Mouse (Mus musculus): Measurements from ENCODE around the gene Tmem116. TPM values are rescaled to one million over a fixed set of nuclear protein-coding genes. Genes with fewer than 3 reads are reported as not detected.

The Tmem116 gene
- polyA plus RNA-seq, 1 experiment: 0.70 TPM

DNA sequence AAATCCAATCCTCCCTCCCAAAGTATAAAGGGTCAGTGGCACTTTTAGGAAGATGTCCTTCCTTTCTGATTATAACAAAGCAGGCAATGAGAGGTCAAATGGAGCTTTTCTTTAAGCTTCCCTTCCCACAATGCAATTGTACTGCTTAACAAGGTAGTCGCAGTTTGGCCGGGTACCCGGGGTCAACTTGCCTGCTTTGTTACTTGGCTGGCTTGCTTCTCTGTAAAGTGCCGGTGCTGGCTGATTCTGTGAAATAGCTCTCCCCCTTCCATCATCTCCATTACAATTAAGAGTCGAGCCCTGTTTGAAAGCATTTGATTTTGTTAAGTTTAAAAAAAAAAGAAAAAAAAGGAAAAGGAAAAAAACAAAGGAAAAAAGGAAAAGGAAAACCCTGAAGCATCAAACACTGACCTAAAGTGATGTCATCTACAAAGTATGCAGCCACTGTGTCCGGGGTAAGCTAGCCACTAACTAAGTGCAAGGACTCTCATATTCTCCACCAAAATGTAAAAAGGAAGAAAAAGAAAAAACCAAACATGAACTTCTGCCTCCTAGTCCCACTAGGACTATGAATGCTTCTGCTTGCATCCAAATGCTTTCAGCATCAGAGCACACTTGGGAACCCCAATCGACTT, 85.3 kb downstream of the Tmem116 start:
- Histone ChIP-seq H3K27me3 (ENCODE audit: control insufficient read depth, insufficient read depth, low read length) (no peaks in the 10 kb centered on the region), H3K4me3 (ENCODE audit: low read depth, low read length) (no peak overlapping the region), H3K4me1 (ENCODE audit: control insufficient read depth, insufficient read depth, insufficient read length, low read length) (no peaks in the 10 kb centered on the region), H3K27ac (ENCODE audit: insufficient read depth, low read depth, low read length) (no peak overlapping the region), H3K36me3 (ENCODE audit: control insufficient read depth, insufficient read depth, low read length) (peaks cover 50% of the 10 kb centered on the region)
- TF ChIP-seq CTCF (IDR thresholded peaks at IDR 0.05; ENCODE audit: extremely low read depth, insufficient read length, insufficient replicate concordance, low read depth, low read length) (no peak), POLR2A (IDR thresholded peaks at IDR 0.05; ENCODE audit: low read depth, low read length) (no peak)
- 78% methylated on average over 7 of the region's 7 CpGs for WGBS

DNA sequence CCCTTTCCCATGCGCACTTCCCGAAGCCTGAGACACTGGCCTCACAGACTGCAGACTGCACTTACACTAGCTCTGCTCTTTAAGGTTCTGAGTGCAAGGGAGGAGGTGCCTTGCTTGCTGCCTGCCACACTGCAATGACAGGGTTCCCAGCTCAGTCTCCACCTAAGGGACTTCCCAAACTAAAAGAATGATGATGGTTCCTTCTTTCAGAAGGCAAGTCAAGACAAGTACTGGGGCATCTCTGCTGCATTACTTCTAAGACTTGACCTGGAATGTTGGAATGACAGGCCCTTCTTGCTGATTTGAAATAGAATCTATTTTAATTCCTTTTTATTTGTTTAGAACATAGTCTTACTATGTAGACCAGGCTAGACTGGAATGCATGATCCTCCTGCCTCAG, 85.9 kb downstream of the Tmem116 start:
- Histone ChIP-seq H3K4me1 (ENCODE audit: control insufficient read depth, insufficient read depth, insufficient read length, low read length) (no peaks in the 10 kb centered on the region), H3K27me3 (ENCODE audit: control insufficient read depth, insufficient read depth, low read length) (no peaks in the 10 kb centered on the region), H3K27ac (ENCODE audit: insufficient read depth, low read depth, low read length) (no peak overlapping the region), H3K36me3 (ENCODE audit: control insufficient read depth, insufficient read depth, low read length) (peaks cover 45% of the 10 kb centered on the region), H3K4me3 (ENCODE audit: low read depth, low read length) (no peak overlapping the region)
- TF ChIP-seq CTCF (IDR thresholded peaks at IDR 0.05; ENCODE audit: extremely low read depth, insufficient read length, insufficient replicate concordance, low read depth, low read length) (no peak), POLR2A (IDR thresholded peaks at IDR 0.05; ENCODE audit: low read depth, low read length) (no peak)
- WGBS: 89% methylated on average over 2 of the region's 2 CpGs

DNA sequence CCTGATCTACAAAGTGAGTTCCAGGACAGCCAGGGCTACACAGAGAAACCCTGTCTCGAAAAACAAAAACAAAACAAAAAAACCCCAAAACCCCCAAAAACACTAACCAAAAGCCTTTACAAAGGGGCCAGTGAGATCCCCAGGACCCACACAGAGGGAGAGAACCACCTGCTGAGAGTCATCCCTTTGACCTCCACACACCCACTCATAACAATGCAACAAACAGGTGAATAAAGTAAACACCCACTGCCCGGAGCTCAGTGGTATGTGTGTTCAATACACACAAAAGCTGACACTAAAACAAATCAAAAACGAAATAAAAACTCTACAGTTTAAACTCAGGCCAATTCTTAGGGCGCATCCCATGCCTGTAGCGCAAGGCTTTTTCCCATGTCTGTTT, 88.4 kb downstream of the Tmem116 start:
- no peak overlapping the region for H3K27ac ChIP-seq (ENCODE audit: insufficient read depth, low read depth, low read length)
- H3K27me3 ChIP-seq (ENCODE audit: control insufficient read depth, insufficient read depth, low read length): no peaks in the 10 kb centered on the region
- no peak for TF ChIP-seq POLR2A (IDR thresholded peaks at IDR 0.05; ENCODE audit: low read depth, low read length)
- no peak for TF ChIP-seq CTCF (IDR thresholded peaks at IDR 0.05; ENCODE audit: extremely low read depth, insufficient read length, insufficient replicate concordance, low read depth, low read length)
- whole genome bisulfite sequencing: 83% methylated on average over 5 of the region's 5 CpGs
- no peak overlapping the region for H3K4me3 ChIP-seq (ENCODE audit: low read depth, low read length)
- peaks cover 25% of the 10 kb centered on the region for H3K36me3 ChIP-seq (ENCODE audit: control insufficient read depth, insufficient read depth, low read length)
- peaks cover 3% of the 10 kb centered on the region; the same call in 1 of the 2 replicates for H3K4me1 ChIP-seq (ENCODE audit: control insufficient read depth, insufficient read depth, insufficient read length, low read length)

DNA sequence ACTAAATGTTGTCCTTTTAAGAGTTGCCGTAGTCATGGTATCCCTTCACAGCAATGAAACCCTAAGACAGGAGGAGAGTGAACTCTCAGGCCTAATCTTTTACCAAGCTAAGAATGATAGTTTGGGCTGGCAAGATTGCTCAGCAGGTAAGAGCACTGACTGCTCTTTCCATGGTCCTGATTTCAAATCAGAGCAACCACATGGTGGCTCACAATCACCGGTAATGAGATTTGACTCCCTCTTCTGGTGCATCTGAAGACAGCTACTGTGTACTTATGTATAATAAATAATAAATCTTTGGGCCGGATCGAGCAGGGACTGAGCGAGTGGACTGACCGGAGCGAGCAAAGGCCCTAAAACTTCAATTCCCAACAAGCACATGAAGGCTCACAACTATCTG, 89.5 kb downstream of the Tmem116 start:
- H3K36me3 ChIP-seq (ENCODE audit: control insufficient read depth, insufficient read depth, low read length): peaks cover 14% of the 10 kb centered on the region
- no peaks in the 10 kb centered on the region; the same call in 1 of the 2 replicates for H3K27me3 ChIP-seq (ENCODE audit: control insufficient read depth, insufficient read depth, low read length)
- WGBS: 63% methylated on average over 7 of the region's 7 CpGs
- no peak overlapping the region for H3K4me3 ChIP-seq (ENCODE audit: low read depth, low read length)
- H3K4me1 ChIP-seq (ENCODE audit: control insufficient read depth, insufficient read depth, insufficient read length, low read length): peaks cover 3% of the 10 kb centered on the region; the same call in 1 of the 2 replicates
- no peak for TF ChIP-seq CTCF (IDR thresholded peaks at IDR 0.05; ENCODE audit: extremely low read depth, insufficient read length, insufficient replicate concordance, low read depth, low read length)
- no peak for TF ChIP-seq POLR2A (IDR thresholded peaks at IDR 0.05; ENCODE audit: low read depth, low read length)
- no peak overlapping the region for H3K27ac ChIP-seq (ENCODE audit: insufficient read depth, low read depth, low read length)

DNA sequence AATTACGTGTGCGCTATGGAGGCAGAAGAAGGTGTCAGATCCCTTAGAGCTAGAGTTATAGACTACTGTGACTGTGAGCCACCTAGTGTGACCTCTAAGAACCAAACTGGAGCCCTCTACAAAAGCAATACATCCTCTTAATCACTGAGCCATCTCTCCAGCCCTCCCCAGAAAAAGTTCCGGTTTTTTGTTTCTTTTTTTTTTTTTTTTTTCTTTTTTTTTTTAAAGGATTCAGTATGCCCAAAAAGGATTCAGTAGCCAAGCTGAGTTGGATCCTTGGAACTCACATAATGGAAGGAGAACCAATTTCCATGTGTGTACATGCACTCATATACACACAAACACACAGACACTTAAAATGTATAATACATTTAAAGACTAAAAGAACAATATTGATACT, 91.7 kb downstream of the Tmem116 start:
- TF ChIP-seq CTCF (IDR thresholded peaks at IDR 0.05; ENCODE audit: extremely low read depth, insufficient read length, insufficient replicate concordance, low read depth, low read length) (no peak), POLR2A (IDR thresholded peaks at IDR 0.05; ENCODE audit: low read depth, low read length) (no peak)
- Histone ChIP-seq H3K4me3 (ENCODE audit: low read depth, low read length) (no peak overlapping the region), H3K27ac (ENCODE audit: insufficient read depth, low read depth, low read length) (no peak overlapping the region), H3K4me1 (ENCODE audit: control insufficient read depth, insufficient read depth, insufficient read length, low read length) (peaks cover 3% of the 10 kb centered on the region; the same call in 1 of the 2 replicates), H3K36me3 (ENCODE audit: control insufficient read depth, insufficient read depth, low read length) (peaks cover 10% of the 10 kb centered on the region), H3K27me3 (ENCODE audit: control insufficient read depth, insufficient read depth, low read length) (no peaks in the 10 kb centered on the region; the same call in 1 of the 2 replicates)
- WGBS: 79% methylated on average over 3 of the region's 3 CpGs

DNA sequence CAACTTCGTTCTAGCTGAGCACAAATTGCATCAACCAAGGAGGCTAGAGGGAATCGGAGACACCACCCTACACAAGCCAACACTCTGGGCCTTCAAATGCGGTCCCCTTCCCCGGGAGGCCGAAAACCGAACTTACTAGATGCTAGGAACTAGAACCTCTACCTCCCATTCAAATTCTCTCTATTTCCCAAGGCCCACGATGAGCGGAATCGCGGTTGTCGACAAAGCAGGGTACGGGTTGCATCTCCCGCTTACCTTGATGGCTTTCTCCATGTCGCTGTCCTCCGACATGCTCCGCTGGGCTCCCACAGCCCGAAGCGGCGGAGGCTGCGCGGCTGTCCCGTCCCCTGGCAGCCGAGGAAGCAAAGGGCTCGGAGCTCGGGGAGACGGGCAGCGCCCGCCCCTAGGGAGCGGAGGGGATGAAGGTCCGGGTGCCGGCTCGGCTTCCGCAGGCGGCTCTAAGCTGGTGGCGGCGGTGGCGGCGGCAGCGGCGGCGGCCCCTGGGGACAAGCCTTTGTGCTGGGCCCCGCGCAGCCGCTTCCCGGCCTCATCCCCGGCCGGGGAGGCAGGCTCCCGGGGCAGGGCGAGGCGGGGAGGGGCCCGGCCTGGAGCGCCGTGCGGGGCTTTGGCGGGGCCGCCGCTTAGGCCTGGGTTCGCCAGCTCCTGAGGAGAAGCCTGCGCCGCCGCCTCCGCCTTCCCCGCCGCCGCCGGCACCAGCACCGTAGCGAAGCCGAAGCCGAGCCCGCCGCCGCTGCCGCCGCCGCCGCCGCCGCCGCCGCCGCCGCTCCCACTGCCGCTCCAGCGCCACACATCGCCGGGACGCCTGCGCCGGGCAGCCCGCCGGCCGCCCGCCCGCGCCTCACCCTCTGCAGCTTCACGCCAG, 93.5 kb downstream of the Tmem116 start, which contains the start of the genes Adam1a and Gm42878:
Adam1a (minus strand) TSS at position 573 of the 883 bp plus-strand sequence.
Gm42878 (minus strand) TSS at position 573 of the 883 bp plus-strand sequence.
- TF ChIP-seq CTCF (IDR thresholded peaks at IDR 0.05; ENCODE audit: extremely low read depth, insufficient read length, insufficient replicate concordance, low read depth, low read length) (no peak), POLR2A (IDR thresholded peaks at IDR 0.05; ENCODE audit: low read depth, low read length) (peak; percentile 18; the same call in 1 of the 2 replicates)
- WGBS: under 1% methylated on average over 89 of the region's 97 CpGs

More for the DNA sequence above, 93.5 kb downstream of the Tmem116 start, which contains the start of the genes Adam1a and Gm42878:
- Histone ChIP-seq H3K27me3 (ENCODE audit: control insufficient read depth, insufficient read depth, low read length) (no peaks in the 10 kb centered on the region; the same call in 1 of the 2 replicates), H3K36me3 (ENCODE audit: control insufficient read depth, insufficient read depth, low read length) (no peaks in the 10 kb centered on the region; the same call in 1 of the 2 replicates), H3K4me3 (ENCODE audit: low read depth, low read length) (peak within 1 kb of the TSS; percentile 75), H3K27ac (ENCODE audit: insufficient read depth, low read depth, low read length) (peak within 1 kb of the TSS; percentile 76), H3K4me1 (ENCODE audit: control insufficient read depth, insufficient read depth, insufficient read length, low read length) (peaks cover 3% of the 10 kb centered on the region; the same call in 1 of the 2 replicates)
